Mouse (Mus musculus) heart, postnatal 36 days (tissue): ENCODE measurements around the gene Bola2. TPM values are rescaled to one million over a fixed set of nuclear protein-coding genes. Genes with fewer than 3 reads are reported as not detected.
"Not testable (repeated sequence)": the region's sequence is repeated elsewhere in the genome, so short reads cannot be mapped to it uniquely, and the experiment has no call there.

Source experiments
- DNase-seq, 2 experiments: peaks; one replicate each; pipeline ENCODE4 v3.0.0; 2021 to 2022
- intact Hi-C: fragments of 180-260 bp; cut with DNase I; formaldehyde crosslinking; loops from one replicate; pipeline ENCODE4 v1.15.1; 2025
- total RNA-seq, 2 experiments: library from RNA; stranded (reverse); gene quantifications; 2 replicates each; pipeline ENCODE4 v1.2.3; 2021

Gene Bola2
- total RNA-seq, 2 experiments from 2014 or later: 47.0 to 60.8 TPM

- peak; percentile 69 to 75 for DNase-seq
Observed at GRCm38 (mm10) chr7:126704121-126704980, 9.2 kb downstream of the Bola2 start.

GRCm38 (mm10) chr7:126707442-126708174 is 12.4 kb downstream of the Bola2 start, which contains the start of gene Coro1a:
Gene Coro1a (minus strand): TSS chr7:126707787.
- DNase-seq: no peak
- intact Hi-C loops: no loop called here

More at GRCm38 (mm10) chr7:126704121-126704980, 9.2 kb downstream of the Bola2 start:
- intact Hi-C loops: no loop called here

- intact Hi-C loops: no loop called here
- DNase-seq: no peak
Observed at GRCm38 (mm10) chr7:126708175-126708952, 13.2 kb downstream of the Bola2 start.

GRCm38 (mm10) chr7:126710266-126710665 is 15.1 kb downstream of the Bola2 start:
- intact Hi-C loops: no loop called here
- no peak for DNase-seq

- no peak for DNase-seq
- intact Hi-C loops: no loop called here
Observed at GRCm38 (mm10) chr7:126711910-126712309, 16.7 kb downstream of the Bola2 start.

- intact Hi-C loops: no loop called here
- no peak for DNase-seq
Observed at GRCm38 (mm10) chr7:126715679-126716078, 20.5 kb downstream of the Bola2 start.

- intact Hi-C loops: no loop called here
- no peak for DNase-seq
Observed at GRCm38 (mm10) chr7:126717566-126717965, 22.4 kb downstream of the Bola2 start.

- DNase-seq: no peak
- intact Hi-C loops: no loop called here
Observed at GRCm38 (mm10) chr7:126718787-126719337, 23.7 kb downstream of the Bola2 start.

- DNase-seq: no peak
- intact Hi-C loops: no loop called here
Observed at GRCm38 (mm10) chr7:126721635-126722034, 26.4 kb downstream of the Bola2 start.

GRCm38 (mm10) chr7:126725077-126725476 is 29.9 kb downstream of the Bola2 start:
- intact Hi-C loops: no loop called here
- DNase-seq: no peak

GRCm38 (mm10) chr7:126725667-126726066 is 30.5 kb downstream of the Bola2 start:
- no peak for DNase-seq
- intact Hi-C loops: no loop called here

- intact Hi-C loops, DNase-seq: not testable (repeated sequence)
Observed at GRCm38 (mm10) chr7:126730256-126730789, 35.1 kb downstream of the Bola2 start.

GRCm38 (mm10) chr7:126736122-126736521 is 40.9 kb downstream of the Bola2 start:
- intact Hi-C loops: no loop called here
- no peak for DNase-seq

- no peak for DNase-seq
- intact Hi-C loops: no loop called here
Observed at GRCm38 (mm10) chr7:126739551-126739950, 44.4 kb downstream of the Bola2 start.

- no peak for DNase-seq
- intact Hi-C loops: no loop called here
Observed at GRCm38 (mm10) chr7:126740132-126740735, 45.0 kb downstream of the Bola2 start.

- DNase-seq: no peak
- intact Hi-C loops: no loop called here
Observed at GRCm38 (mm10) chr7:126740977-126741376, 45.8 kb downstream of the Bola2 start.

GRCm38 (mm10) chr7:126741452-126741851 is 46.3 kb downstream of the Bola2 start:
- DNase-seq: no peak
- intact Hi-C loops: no loop called here

- DNase-seq: no peak
- intact Hi-C loops: no loop called here
Observed at GRCm38 (mm10) chr7:126741964-126742482, 46.8 kb downstream of the Bola2 start.

GRCm38 (mm10) chr7:126746066-126746465 is 50.9 kb downstream of the Bola2 start:
- intact Hi-C loops: no loop called here
- no peak for DNase-seq

GRCm38 (mm10) chr7:126746798-126747197 is 51.6 kb downstream of the Bola2 start:
- intact Hi-C loops: no loop called here
- DNase-seq: no peak
